Mouse (Mus musculus) cerebellum, postnatal 25 days (tissue): ENCODE results near the gene AC109138.7.
A peak's percentile ranks its signal among the peaks of the same experiment; 100 is the strongest.

Experiments used
- DNase-seq, 2 experiments: peaks; one replicate each; pipeline ENCODE4 v3.0.0; 2021; ENCODE audit warnings: mixed read lengths in 2 of 2

Gene AC109138.7

GRCm38 (mm10) chr19:4193129-4193528 lies 21.0 kb upstream of the AC109138.7 start:
- no peak for DNase-seq

DNA sequence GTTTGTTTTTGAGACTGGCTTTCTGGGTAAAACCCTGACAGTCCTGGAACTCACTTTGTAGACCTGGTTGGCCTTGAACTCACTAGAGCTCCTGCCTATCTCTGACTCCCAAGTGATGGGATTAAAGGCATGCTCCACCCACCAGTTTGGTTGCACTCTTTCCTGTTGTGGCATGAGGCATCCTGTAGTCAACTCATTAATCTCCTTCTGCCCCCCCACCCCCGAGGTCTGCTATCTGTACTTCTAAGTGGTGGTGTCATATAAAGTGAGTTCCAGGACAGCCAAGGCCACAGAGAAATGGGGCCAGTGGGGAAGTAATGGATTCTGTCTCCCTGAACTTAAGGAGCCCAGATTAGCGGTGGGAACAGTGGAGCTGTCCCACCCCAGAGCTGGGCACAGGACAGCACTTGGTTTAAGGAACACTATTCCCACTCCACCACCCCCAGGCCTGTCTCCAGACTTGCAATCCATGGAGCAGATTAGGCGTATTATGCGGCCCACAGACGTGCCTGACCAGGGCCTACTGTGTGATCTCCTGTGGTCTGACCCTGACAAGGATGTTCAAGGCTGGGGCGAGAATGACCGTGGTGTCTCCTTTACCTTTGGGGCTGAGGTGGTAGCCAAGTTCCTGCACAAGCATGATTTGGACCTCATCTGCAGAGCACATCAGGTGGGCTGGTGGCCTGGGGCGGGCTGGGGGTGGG lies 20.0 kb upstream of the AC109138.7 start:
- DNase-seq, result peak in 1 of 2 experiments; percentile 29

GRCm38 (mm10) chr19:4194776-4195650 lies 19.1 kb upstream of the AC109138.7 start:
- DNase-seq, result peak; percentile 91 to 93

GRCm38 (mm10) chr19:4196048-4196447 lies 18.1 kb upstream of the AC109138.7 start:
- DNase-seq, result no peak

- peak; percentile 34 to 53 for DNase-seq
Measured at GRCm38 (mm10) chr19:4196548-4196947, 17.6 kb upstream of the AC109138.7 start.

DNA sequence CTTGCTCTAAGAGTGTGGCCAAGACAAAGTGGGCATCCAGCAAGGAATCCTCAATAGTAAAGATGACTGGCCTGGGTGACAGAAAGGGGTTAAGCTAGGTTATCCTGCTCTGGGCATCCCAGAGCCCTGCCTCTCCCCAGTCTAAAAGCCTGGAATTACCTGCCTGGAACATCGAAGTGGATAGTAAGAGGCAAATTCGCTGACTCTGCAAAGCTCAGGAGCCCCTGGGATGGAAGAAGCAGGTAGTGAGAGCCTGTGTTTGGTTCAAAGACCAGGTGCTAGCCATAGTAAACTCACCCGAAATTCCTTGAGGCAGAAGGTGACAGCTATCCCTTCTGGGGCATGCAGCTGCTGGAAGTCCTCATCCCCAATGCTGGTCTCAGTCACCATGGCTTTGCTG lies 17.0 kb upstream of the AC109138.7 start:
- DNase-seq, result no peak

DNA sequence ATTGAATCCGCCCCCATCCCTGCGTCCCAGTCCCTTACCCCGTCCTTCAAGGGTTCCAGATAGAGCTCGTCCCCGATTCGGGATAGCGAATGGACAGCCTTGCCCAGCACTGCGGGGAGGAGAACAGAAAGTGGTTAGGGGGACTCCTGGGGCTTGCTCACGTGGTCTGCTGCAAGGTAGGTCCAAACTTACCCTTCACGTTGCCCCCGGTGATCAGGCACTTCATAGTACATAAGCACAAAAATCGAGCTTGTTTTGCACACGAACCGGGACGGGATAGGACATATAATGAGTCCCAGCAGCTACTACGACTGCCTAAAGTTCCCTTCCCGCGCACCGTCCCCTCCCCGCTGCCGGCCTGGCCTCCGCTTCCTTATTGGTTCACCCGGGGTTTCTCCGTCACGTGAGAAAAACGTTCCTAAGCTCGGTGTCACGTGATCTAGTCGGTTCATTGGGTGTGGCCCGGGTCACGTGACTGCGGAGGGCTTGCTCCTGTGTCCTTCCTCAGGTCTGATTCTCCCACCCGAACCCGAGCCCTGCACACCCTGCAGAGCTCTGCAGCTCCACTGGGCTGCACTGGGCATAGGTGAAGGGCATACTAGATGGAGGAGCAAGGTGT lies 12.8 kb upstream of the AC109138.7 start, which contains the start of gene Rad9a:
TSS of gene Rad9a (minus strand) at position 372 of the 619 bp plus-strand sequence.
- DNase-seq, result peak; percentile 94 to 98

- DNase-seq, result peak in 1 of 2 experiments; percentile 43
Measured at GRCm38 (mm10) chr19:4202149-4202548, 12.0 kb upstream of the AC109138.7 start.

DNA sequence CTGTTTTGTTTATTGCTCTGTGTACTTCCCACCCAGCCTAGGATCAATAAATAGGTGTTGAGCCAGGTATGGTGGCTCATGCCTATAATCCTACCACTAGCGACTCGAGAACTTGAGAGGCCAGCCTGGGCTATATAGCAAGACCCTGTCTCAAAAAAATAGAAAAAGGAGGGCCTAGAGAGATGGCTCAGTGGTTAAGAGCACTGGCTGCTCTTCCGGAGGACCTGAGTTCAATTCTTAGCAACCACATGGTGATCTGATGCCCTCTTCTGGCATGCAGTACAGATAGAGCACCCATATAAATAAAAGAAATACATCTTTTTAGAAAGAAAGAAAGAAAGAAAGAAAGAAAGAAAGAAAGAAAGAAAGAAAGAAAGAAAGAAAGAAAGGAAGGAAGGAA lies 11.0 kb upstream of the AC109138.7 start:
- no peak for DNase-seq

- DNase-seq, result no peak
Measured at GRCm38 (mm10) chr19:4203604-4204326, 10.4 kb upstream of the AC109138.7 start.

- no peak for DNase-seq
Measured at GRCm38 (mm10) chr19:4204889-4205288, 9.3 kb upstream of the AC109138.7 start.

DNA sequence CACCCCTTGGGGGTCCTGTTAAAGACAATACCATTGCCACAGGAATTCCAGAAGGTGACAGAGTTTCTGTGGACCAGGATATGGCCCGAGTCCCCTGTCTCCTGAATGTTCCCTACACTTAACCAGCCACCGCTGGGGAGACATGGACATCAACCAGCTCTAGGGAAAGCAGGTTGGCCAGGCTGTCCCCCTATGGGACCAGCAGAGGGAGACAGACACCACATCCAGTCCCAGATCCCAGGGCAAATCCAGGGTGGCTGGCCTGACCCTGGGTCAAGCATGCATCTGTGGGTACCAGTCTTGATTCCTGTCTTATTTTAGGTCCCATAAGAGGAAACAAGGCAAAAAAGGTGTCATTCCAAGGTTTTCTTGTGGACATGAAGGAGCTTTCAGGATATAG lies 7.2 kb upstream of the AC109138.7 start:
- peak; percentile 78 to 82 for DNase-seq

GRCm38 (mm10) chr19:4208563-4208962 lies 5.6 kb upstream of the AC109138.7 start:
- no peak for DNase-seq

DNA sequence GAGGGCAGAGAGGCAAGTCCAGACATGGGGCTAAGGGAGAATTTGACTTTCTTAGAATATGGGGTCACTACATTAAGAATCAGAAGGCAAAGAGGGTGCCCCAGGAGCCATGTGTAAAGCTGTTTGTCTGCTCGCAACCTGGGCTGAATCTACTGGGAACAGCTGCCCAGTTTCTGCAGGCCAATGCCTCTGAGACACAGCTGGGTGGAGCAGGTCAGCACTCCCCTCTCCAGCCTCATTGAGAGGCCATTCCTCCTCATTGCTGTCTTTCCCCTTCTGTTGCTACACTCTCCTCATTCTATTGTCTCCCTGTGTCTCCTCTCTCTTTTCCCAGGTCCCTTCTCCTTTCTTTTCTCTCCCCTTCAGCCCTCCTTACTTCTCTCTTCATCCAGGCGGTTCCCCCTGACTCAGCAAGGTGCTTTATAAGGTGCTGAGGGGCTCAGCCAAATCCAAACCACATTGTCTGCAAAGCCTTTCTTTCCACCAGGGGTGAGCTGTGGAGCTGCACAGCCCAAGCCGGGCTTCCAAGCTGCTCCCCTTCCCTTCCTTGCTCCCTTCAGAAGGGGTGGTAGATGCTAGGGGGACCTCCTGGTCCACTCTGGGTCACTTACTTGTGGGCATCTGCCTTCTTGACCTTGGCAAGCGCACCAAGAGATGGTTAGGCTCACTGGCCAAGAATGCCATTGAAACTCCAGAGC lies 2.1 kb upstream of the AC109138.7 start:
- no peak for DNase-seq

DNA sequence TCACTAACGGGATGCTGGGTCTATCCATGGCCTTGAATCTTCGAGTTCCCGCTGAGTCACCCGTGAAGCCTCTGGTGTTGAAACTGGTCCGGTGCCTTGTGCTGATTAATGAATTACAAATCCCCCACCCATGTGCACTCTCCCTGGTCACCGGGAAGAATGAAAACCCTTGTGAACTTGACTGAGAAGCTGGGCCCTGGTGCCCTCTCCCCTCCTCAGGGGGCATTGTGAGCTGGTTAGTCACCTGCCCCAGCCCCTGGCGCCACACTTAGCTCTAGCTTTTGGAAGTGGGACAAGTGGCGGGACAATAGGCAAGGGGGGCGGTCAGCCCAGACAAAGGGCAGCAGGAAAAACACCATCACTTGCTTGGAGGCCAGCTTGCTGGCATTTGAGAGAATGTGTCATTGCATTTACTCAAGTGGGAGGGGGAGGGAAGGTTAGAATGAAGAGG lies 608 bp upstream of the AC109138.7 start:
- no peak for DNase-seq

GRCm38 (mm10) chr19:4214771-4215450 lies 754 bp downstream of the AC109138.7 start:
- DNase-seq, result no peak

- no peak for DNase-seq
Measured at GRCm38 (mm10) chr19:4215451-4215840, 1.3 kb downstream of the AC109138.7 start.

GRCm38 (mm10) chr19:4216041-4216685 lies 2.0 kb downstream of the AC109138.7 start:
- peak; percentile 56 to 70 for DNase-seq

DNA sequence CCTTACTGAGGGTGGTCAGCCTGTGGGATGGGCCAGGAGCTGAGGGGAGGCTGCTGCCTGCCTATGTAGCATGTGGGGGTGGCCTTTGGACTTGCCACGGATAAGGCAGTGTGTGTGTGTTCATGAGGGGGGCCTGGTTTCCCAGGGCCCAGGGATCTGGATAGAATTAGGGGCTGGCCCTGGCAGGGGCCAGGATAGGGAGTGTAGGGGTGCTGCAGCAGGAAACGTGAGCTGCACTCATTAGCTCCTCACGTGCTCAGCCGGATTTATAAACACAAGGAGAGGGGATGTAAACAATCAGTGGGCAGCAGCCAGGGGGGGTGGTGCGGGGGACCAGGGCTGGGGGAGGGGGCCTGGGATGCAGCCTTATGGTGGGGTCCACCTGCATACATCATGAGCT lies 3.0 kb downstream of the AC109138.7 start:
- no peak for DNase-seq

DNA sequence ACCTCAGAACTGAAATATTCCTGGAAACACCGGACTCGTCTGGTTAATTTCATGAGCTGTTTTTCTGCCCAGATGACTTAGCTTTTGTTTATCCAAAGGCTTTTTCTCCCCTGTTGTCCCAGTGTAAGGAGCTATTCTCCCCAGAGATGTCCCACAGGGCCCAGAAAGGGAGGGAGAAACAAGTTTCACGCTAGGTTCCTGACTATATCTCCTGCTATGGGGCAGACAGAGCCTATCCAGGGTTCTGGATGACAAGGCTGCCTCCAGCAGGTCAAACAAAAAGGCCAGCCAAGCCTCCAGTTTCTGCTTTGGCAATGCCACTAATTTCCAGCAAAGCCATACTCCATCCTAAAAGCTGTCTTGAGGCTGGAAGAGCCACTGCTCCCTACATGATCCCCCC lies 3.7 kb downstream of the AC109138.7 start:
- DNase-seq, result no peak

DNA sequence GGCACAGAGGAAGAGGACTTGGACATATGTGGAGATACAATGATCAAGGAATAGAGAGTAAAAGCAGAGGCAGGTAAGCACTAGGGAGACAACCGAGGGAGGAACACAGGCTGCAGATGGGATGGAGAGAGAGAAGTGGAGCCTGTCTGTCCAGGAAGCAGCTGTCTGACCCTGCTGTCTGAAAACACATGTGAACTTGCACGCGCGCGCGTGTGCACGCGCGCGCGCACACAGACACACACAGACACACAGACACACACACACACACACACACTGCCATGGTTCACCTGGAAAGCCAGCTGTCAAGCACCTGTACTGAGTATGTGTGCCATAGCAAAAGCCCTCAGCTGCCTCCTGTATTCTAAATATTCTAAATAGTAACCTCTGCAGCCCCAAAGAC lies 4.1 kb downstream of the AC109138.7 start:
- DNase-seq, result no peak
